Mouse (Mus musculus) heart, embryonic 15.5 days (tissue): Measurements from ENCODE around the gene Ppp2ca. TPM values are rescaled to one million over a fixed set of nuclear protein-coding genes. Genes with fewer than 3 reads are reported as not detected.
"Not testable (repeated sequence)": the region's sequence is repeated elsewhere in the genome, so short reads cannot be mapped to it uniquely, and the experiment has no call there.

ENCODE experiments used
- ATAC-seq: fragments of 200-750 bp; cut with Nextera tagmentation; replicated peaks from 2 replicates; pipeline ENCODE4 v1.8.0; 2017; ENCODE audit warnings: low read depth, moderate TSS enrichment; ENCODE audit not compliant: insufficient number of reproducible peaks, insufficient read depth, low FRiP score
- H3K27ac ChIP-seq: fragments of 300-500 bp; sonication (generic); 2 replicates; pipeline ENCODE4 v1.5.1; 2015; ENCODE audit warnings: mild to moderate bottlenecking, inconsistent platforms
- H3K27me3 ChIP-seq: fragments of 300-500 bp; sonication (generic); 2 replicates; pipeline ENCODE4 v1.6.1; 2015; ENCODE audit warnings: inconsistent platforms
- H3K36me3 ChIP-seq: fragments of 300-500 bp; sonication (generic); 2 replicates; pipeline ENCODE4 v1.6.1; 2015; ENCODE audit warnings: mild to moderate bottlenecking, inconsistent platforms
- H3K4me1 ChIP-seq: fragments of 300-500 bp; sonication (generic); replicated peaks from 2 replicates; pipeline ENCODE4 v1.6.1; 2015; ENCODE audit warnings: inconsistent platforms
- H3K4me2 ChIP-seq: fragments of 300-500 bp; sonication (generic); 2 replicates; pipeline ENCODE4 v1.6.1; 2015; ENCODE audit warnings: inconsistent platforms, mild to moderate bottlenecking, moderate library complexity
- H3K4me3 ChIP-seq: fragments of 300-500 bp; sonication (generic); 2 replicates; pipeline ENCODE4 v1.5.1; 2015; ENCODE audit warnings: mild to moderate bottlenecking, inconsistent platforms
- H3K9ac ChIP-seq: fragments of 300-500 bp; sonication (generic); 2 replicates; pipeline ENCODE4 v1.6.1; 2015; ENCODE audit warnings: mild to moderate bottlenecking, inconsistent platforms
- H3K9me3 ChIP-seq: fragments of 300-500 bp; sonication (generic); replicated peaks from 2 replicates; pipeline ENCODE4 v1.6.1; 2016; ENCODE audit warnings: inconsistent platforms
- WGBS: fragments of 180-500 bp; shearing (Covaris S2); methylation state at CpG from one replicate; pipeline ENCODE4 v1.1.7; 2015; ENCODE audit warnings: mixed read lengths; 5-methylcytosine and 5-hydroxymethylcytosine counted together
- microRNA-seq: library from miRNA; unstranded; fragments of <30 nt; microRNA quantifications from one replicate; pipeline ENCODE4, GENCODE M21; 2016
- polyA plus RNA-seq: library from polyadenylated mRNA; unstranded; fragments of >200 nt; fragmentation: Nextera tagmentation; extraction: Ambion mirVana; gene quantifications from 2 replicates; pipeline ENCODE4 v1.2.1, GENCODE M21; 2015

The Ppp2ca gene
- polyA plus RNA-seq, 1 experiment from 2014 or later = 62.0 TPM

DNA sequence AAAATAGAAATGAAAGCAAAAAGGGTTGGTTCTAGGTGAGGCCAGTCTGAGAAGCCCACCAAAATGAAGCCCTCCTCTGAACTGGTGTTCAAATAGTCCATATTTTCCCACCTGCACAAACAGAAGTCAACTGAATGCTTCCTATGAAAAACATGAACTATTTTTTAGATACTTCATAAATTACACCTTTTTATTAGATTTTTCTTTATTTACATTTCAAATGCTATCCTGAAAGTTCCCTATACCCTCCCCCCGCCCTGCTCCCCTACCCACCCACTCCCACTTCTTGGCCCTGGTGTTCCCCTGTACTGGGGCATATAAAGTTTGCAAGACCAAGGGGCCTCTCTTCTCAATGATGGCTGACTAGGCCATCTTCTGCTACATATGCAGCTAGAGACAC, 46.9 kb downstream of the Ppp2ca start, which contains the start of gene Olfr1373:
Gene Olfr1373, minus strand, starts transcription at position 101 of the 400 bp plus-strand sequence.
- not testable (repeated sequence) for H3K4me1 ChIP-seq, H3K4me3 ChIP-seq, H3K4me2 ChIP-seq, H3K9me3 ChIP-seq, ATAC-seq, H3K9ac ChIP-seq, H3K36me3 ChIP-seq, H3K27me3 ChIP-seq, H3K27ac ChIP-seq
- WGBS = 61% methylated on average over 1 of the region's 1 CpGs

DNA sequence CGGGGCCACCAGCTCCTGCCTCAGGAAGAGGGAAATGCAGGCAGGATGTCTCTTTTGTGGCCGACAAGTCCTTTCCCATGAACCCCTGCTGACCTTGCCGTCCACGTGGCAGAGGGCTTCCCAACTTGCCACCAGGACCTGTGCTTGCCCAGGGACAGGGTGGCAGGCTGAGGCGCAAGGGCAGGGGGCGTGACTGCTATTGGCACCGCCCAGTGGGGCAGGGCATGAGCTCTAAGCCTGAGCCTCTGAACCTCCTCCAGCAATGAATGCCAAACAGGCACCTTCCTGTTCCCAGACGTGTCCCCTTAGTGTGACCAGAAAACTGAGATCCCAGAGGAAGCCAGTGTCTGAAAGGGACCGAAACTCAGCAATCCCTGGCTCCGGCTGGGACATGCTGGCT, 65.4 kb downstream of the Ppp2ca start:
- Histone ChIP-seq H3K27ac (no peak overlapping the region), H3K27me3 (peaks cover 17% of the 10 kb centered on the region), H3K9me3 (no peaks in the 10 kb centered on the region), H3K4me1 (peaks cover 13% of the 10 kb centered on the region), H3K4me2 (peak overlapping the region; percentile 21; the same call in 1 of the 2 replicates), H3K9ac (no peak overlapping the region), H3K4me3 (no peak overlapping the region), H3K36me3 (no peaks in the 10 kb centered on the region)
- ATAC-seq = no peak; the same call in 1 of the 2 replicates
- WGBS = 32% methylated on average over 10 of the region's 10 CpGs

DNA sequence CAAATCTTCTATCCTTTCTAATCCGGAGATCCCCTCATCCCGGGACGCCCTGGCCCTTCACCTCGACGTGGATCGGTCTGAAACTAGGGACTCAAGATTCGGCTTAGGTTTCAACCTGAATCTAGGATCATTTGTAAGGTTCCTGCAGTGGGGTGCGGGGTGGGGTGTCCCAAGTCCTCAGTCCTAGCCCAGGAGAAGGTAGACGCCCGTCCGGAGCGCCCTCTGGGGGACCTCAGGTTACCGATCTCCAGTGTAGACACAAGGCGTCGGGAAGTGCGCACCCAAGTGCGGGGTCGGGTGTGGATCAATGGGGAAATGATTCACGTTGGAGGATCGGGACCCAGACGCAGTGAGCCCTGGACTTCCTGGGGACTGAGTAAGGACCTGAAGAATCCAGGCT, 68.6 kb downstream of the Ppp2ca start:
- 2% methylated on average over 21 of the region's 21 CpGs for WGBS
- ATAC-seq = no peak
- Histone ChIP-seq H3K4me1 (peaks cover 13% of the 10 kb centered on the region), H3K4me2 (peak overlapping the region; percentile 96), H3K9ac (no peak overlapping the region), H3K27me3 (peaks cover 35% of the 10 kb centered on the region), H3K36me3 (no peaks in the 10 kb centered on the region), H3K9me3 (no peaks in the 10 kb centered on the region), H3K27ac (no peak overlapping the region), H3K4me3 (peak overlapping the region; percentile 61)

DNA sequence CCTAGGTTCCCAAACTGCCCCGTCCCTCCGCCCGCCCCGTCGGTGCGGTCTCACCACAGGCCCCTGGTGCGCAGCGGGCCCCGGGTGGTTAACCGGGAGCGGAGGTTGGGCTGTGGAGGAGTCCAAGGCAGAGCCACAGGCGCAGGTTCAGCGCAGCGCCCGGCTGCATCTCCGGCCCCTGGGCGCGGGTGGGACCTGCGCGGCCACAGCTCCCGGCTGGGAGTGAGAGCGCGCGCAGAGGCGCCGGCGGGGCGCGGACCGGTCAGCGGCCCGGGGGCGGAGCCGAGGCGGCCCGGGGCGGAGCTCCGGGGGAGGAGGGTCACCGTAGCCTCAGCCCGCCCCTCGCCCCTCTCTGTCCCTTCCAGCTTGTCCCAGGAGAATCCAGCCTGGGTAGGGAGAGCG, 69.4 kb downstream of the Ppp2ca start:
- not testable (repeated sequence) for H3K36me3 ChIP-seq, H3K9me3 ChIP-seq, H3K27ac ChIP-seq
- Histone ChIP-seq H3K9ac (peak overlapping the region; percentile 58), H3K4me3 (peak overlapping the region; percentile 61), H3K27me3 (peaks cover 41% of the 10 kb centered on the region), H3K4me2 (peak overlapping the region; percentile 96), H3K4me1 (peaks cover 13% of the 10 kb centered on the region)
- ATAC-seq = peak; percentile 74
- 1% methylated on average over 34 of the region's 42 CpGs for WGBS

DNA sequence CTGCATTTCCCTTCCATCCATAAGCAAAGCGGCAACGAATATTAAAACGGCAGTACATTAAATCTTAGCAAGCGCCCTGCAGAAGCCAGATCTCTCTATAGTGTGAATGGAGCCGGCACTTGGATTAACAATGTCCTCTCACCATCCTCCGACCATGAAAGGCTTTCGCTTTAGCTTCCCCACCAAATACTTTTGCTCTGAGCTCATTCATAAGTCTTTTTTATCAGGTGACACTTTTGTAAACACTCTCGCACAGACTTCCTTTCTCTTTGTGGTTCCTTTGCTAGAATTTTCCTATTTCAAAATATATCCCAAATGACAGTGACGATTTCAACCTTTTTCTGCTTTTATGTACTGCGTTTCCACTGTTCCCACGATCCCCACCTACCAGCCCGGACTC, 70.0 kb downstream of the Ppp2ca start:
- H3K4me2 ChIP-seq = peak overlapping the region; percentile 96
- no peaks in the 10 kb centered on the region for H3K9me3 ChIP-seq
- no peak overlapping the region for H3K27ac ChIP-seq
- H3K9ac ChIP-seq = peak overlapping the region; percentile 58; the same call in 1 of the 2 replicates
- peaks cover 13% of the 10 kb centered on the region for H3K4me1 ChIP-seq
- 15% methylated on average over 12 of the region's 12 CpGs for WGBS
- peak overlapping the region; percentile 61 for H3K4me3 ChIP-seq
- H3K27me3 ChIP-seq = peaks cover 43% of the 10 kb centered on the region
- no peak for ATAC-seq
- H3K36me3 ChIP-seq = no peaks in the 10 kb centered on the region

Small RNAs within 50 kb of the gene (microRNA-seq; reads per million reads assigned to microRNA genes)
- 1.1 reads per million for gene Gm24157
- 24.4 reads per million, percentile 35 among the genes with 10 or more reads in this experiment for gene Mir3061

Other genes with a start within 250 kb of the Ppp2ca start
- gene Jade2, start 241.0 kb upstream of the Ppp2ca start, polyA plus RNA-seq = 0.82 and 1.5 TPM in 2 replicates
- gene Cdkn2aipnl, start 131.0 kb upstream of the Ppp2ca start, polyA plus RNA-seq = 60.6 and 69.0 TPM in 2 replicates
- 243 and 292 TPM in 2 replicates for gene Ube2b, start 97.9 kb upstream of the Ppp2ca start, polyA plus RNA-seq
- gene Cdkl3, start 94.5 kb upstream of the Ppp2ca start, polyA plus RNA-seq = 9.8 and 10.2 TPM in 2 replicates
- not detected in 2 replicates for gene Olfr1373, start 46.8 kb downstream of the Ppp2ca start, polyA plus RNA-seq
- not detected in 2 replicates for gene Olfr1371, start 115.3 kb downstream of the Ppp2ca start, polyA plus RNA-seq
- 464 and 512 TPM in 2 replicates for gene Skp1a, start 133.3 kb downstream of the Ppp2ca start, polyA plus RNA-seq
- 5.0 and 36.0 TPM in 2 replicates for gene Tcf7, start 184.3 kb downstream of the Ppp2ca start, polyA plus RNA-seq